Mouse (Mus musculus) stomach, embryonic 15.5 days (tissue): ENCODE measurements around the gene Tram2. TPM values are rescaled to one million over a fixed set of nuclear protein-coding genes. Genes with fewer than 3 reads are reported as not detected.

Source experiments
- ATAC-seq: fragments of 200-750 bp; cut with Nextera tagmentation; 2 replicates; pipeline ENCODE4 v1.8.0; 2017; ENCODE audit warnings: low read depth, moderate number of reproducible peaks, moderate TSS enrichment; ENCODE audit not compliant: insufficient read depth, low FRiP score
- H3K27ac ChIP-seq: fragments of 300-500 bp; sonication (generic); 2 replicates; pipeline ENCODE4 v1.5.1; 2015; ENCODE audit warnings: mild to moderate bottlenecking, inconsistent platforms
- H3K27me3 ChIP-seq: fragments of 300-500 bp; sonication (generic); replicated peaks from 2 replicates; pipeline ENCODE4 v1.6.1; 2015; ENCODE audit warnings: inconsistent platforms
- H3K36me3 ChIP-seq: fragments of 300-500 bp; sonication (generic); 2 replicates; pipeline ENCODE4 v1.6.1; 2015; ENCODE audit warnings: inconsistent platforms
- H3K4me1 ChIP-seq: fragments of 300-500 bp; sonication (generic); 2 replicates; pipeline ENCODE4 v1.6.1; 2015; ENCODE audit warnings: inconsistent platforms
- H3K4me2 ChIP-seq: fragments of 300-500 bp; sonication (generic); 2 replicates; pipeline ENCODE4 v1.6.1; 2015; ENCODE audit warnings: mild to moderate bottlenecking, inconsistent platforms
- H3K4me3 ChIP-seq: fragments of 300-500 bp; sonication (generic); replicated peaks from 2 replicates; pipeline ENCODE4 v1.5.1; 2015; ENCODE audit warnings: inconsistent platforms
- H3K9ac ChIP-seq: fragments of 300-500 bp; sonication (generic); 2 replicates; pipeline ENCODE4 v1.6.1; 2015; ENCODE audit warnings: inconsistent platforms
- H3K9me3 ChIP-seq: fragments of 300-500 bp; sonication (generic); 2 replicates; pipeline ENCODE4 v1.6.1; 2016; ENCODE audit warnings: inconsistent platforms
- WGBS: fragments of 180-500 bp; shearing (Covaris S2); methylation state at CpG from one replicate; pipeline ENCODE4 v1.1.7; 2015; 5-methylcytosine and 5-hydroxymethylcytosine counted together
- polyA plus RNA-seq: library from polyadenylated mRNA; unstranded; fragments of >200 nt; fragmentation: Nextera tagmentation; extraction: Ambion mirVana; gene quantifications from 2 replicates; pipeline ENCODE4 v1.2.1, GENCODE M21; 2015

Gene Tram2
- 5.7 and 6.3 TPM in 2 replicates for polyA plus RNA-seq

- Histone ChIP-seq H3K36me3 (no peaks in the 10 kb centered on the region), H3K4me2 (peak within 1 kb of the TSS; percentile 75), H3K27me3 (no peaks in the 10 kb centered on the region), H3K4me3 (peak within 1 kb of the TSS; percentile 71), H3K9ac (peak within 1 kb of the TSS; percentile 66), H3K4me1 (peaks cover 28% of the 10 kb centered on the region; the same call in 1 of the 2 replicates), H3K27ac (peak within 1 kb of the TSS; percentile 86), H3K9me3 (no peaks in the 10 kb centered on the region)
- WGBS = under 1% methylated on average over 43 of the region's 52 CpGs
- peak; percentile 93 for ATAC-seq
These were observed at the start of gene Tram2 for GRCm38 (mm10) chr1:21079217-21079773. Gene Tram2 (minus strand): TSS chr1:21079229.

- 67% methylated on average over 14 of the region's 14 CpGs for WGBS
- Histone ChIP-seq H3K4me3 (no peak overlapping the region), H3K27ac (no peak overlapping the region), H3K27me3 (no peaks in the 10 kb centered on the region), H3K4me2 (no peak overlapping the region), H3K4me1 (no peaks in the 10 kb centered on the region), H3K9me3 (no peaks in the 10 kb centered on the region), H3K36me3 (no peaks in the 10 kb centered on the region), H3K9ac (no peak overlapping the region)
- ATAC-seq = no peak
These were observed 45.8 kb upstream of the Tram2 start for GRCm38 (mm10) chr1:21124713-21125336.

GRCm38 (mm10) chr1:21103784-21104183 lies 24.8 kb upstream of the Tram2 start:
- H3K27ac ChIP-seq = no peak overlapping the region
- WGBS = 79% methylated on average over 4 of the region's 4 CpGs
- H3K4me2 ChIP-seq = no peak overlapping the region
- H3K27me3 ChIP-seq = no peaks in the 10 kb centered on the region
- H3K9me3 ChIP-seq = no peaks in the 10 kb centered on the region
- no peak overlapping the region for H3K9ac ChIP-seq
- H3K4me3 ChIP-seq = no peak overlapping the region
- no peak for ATAC-seq
- no peaks in the 10 kb centered on the region for H3K36me3 ChIP-seq
- H3K4me1 ChIP-seq = no peaks in the 10 kb centered on the region; the same call in 1 of the 2 replicates

GRCm38 (mm10) chr1:21101221-21102006 lies 22.4 kb upstream of the Tram2 start:
- no peaks in the 10 kb centered on the region for H3K27me3 ChIP-seq
- WGBS = 33% methylated on average over 15 of the region's 15 CpGs
- ATAC-seq = peak; percentile 57; the same call in 1 of the 2 replicates
- no peaks in the 10 kb centered on the region for H3K36me3 ChIP-seq
- H3K27ac ChIP-seq = no peak overlapping the region
- H3K9ac ChIP-seq = no peak overlapping the region
- H3K4me2 ChIP-seq = no peak overlapping the region
- no peaks in the 10 kb centered on the region; the same call in 1 of the 2 replicates for H3K4me1 ChIP-seq
- no peaks in the 10 kb centered on the region for H3K9me3 ChIP-seq
- no peak overlapping the region for H3K4me3 ChIP-seq

GRCm38 (mm10) chr1:21100726-21101125 lies 21.7 kb upstream of the Tram2 start:
- Histone ChIP-seq H3K9ac (no peak overlapping the region), H3K27ac (no peak overlapping the region), H3K36me3 (no peaks in the 10 kb centered on the region), H3K9me3 (no peaks in the 10 kb centered on the region), H3K27me3 (no peaks in the 10 kb centered on the region), H3K4me2 (no peak overlapping the region), H3K4me3 (no peak overlapping the region), H3K4me1 (no peaks in the 10 kb centered on the region; the same call in 1 of the 2 replicates)
- no peak for ATAC-seq
- WGBS = 83% methylated on average over 4 of the region's 4 CpGs

GRCm38 (mm10) chr1:21097001-21097989 lies 18.3 kb upstream of the Tram2 start:
- no peaks in the 10 kb centered on the region; the same call in 1 of the 2 replicates for H3K4me1 ChIP-seq
- 78% methylated on average over 23 of the region's 23 CpGs for WGBS
- ATAC-seq = no peak
- no peak overlapping the region for H3K4me3 ChIP-seq
- H3K9me3 ChIP-seq = no peaks in the 10 kb centered on the region
- H3K36me3 ChIP-seq = no peaks in the 10 kb centered on the region
- H3K27ac ChIP-seq = no peak overlapping the region
- H3K4me2 ChIP-seq = no peak overlapping the region
- H3K27me3 ChIP-seq = no peaks in the 10 kb centered on the region
- no peak overlapping the region for H3K9ac ChIP-seq

- Histone ChIP-seq H3K4me3 (no peak overlapping the region), H3K4me1 (0 out of 2 replicates have a peak, but pooled peaks cover under 1% of the 10 kb centered on the region), H3K9ac (no peak overlapping the region), H3K27me3 (no peaks in the 10 kb centered on the region), H3K36me3 (no peaks in the 10 kb centered on the region), H3K9me3 (no peaks in the 10 kb centered on the region), H3K4me2 (no peak overlapping the region), H3K27ac (no peak overlapping the region)
- no peak for ATAC-seq
- 53% methylated on average over 4 of the region's 4 CpGs for WGBS
These were observed 15.7 kb upstream of the Tram2 start for GRCm38 (mm10) chr1:21094644-21095215.

- Histone ChIP-seq H3K27me3 (no peaks in the 10 kb centered on the region), H3K9me3 (no peaks in the 10 kb centered on the region), H3K4me2 (no peak overlapping the region), H3K27ac (peak overlapping the region; percentile 48; the same call in 1 of the 2 replicates), H3K4me3 (no peak overlapping the region), H3K9ac (no peak overlapping the region), H3K4me1 (0 out of 2 replicates have a peak, but pooled peaks cover 3% of the 10 kb centered on the region), H3K36me3 (no peaks in the 10 kb centered on the region)
- WGBS = 43% methylated on average over 6 of the region's 6 CpGs
- no peak for ATAC-seq
These were observed 10.7 kb upstream of the Tram2 start for GRCm38 (mm10) chr1:21089661-21090117.

- Histone ChIP-seq H3K9me3 (no peaks in the 10 kb centered on the region), H3K27me3 (no peaks in the 10 kb centered on the region), H3K4me2 (no peak overlapping the region), H3K36me3 (no peaks in the 10 kb centered on the region), H3K9ac (no peak overlapping the region), H3K4me3 (no peak overlapping the region), H3K4me1 (0 out of 2 replicates have a peak, but pooled peaks cover 3% of the 10 kb centered on the region), H3K27ac (no peak overlapping the region)
- ATAC-seq = no peak
- WGBS = 79% methylated on average over 5 of the region's 5 CpGs
These were observed 7.3 kb upstream of the Tram2 start for GRCm38 (mm10) chr1:21086291-21086690.

- Histone ChIP-seq H3K4me1 (0 out of 2 replicates have a peak, but pooled peaks cover 2% of the 10 kb centered on the region), H3K4me2 (no peak overlapping the region), H3K36me3 (no peaks in the 10 kb centered on the region), H3K27ac (no peak overlapping the region), H3K4me3 (no peak overlapping the region), H3K9ac (no peak overlapping the region), H3K27me3 (no peaks in the 10 kb centered on the region), H3K9me3 (no peaks in the 10 kb centered on the region)
- WGBS = 87% methylated on average over 2 of the region's 2 CpGs
- ATAC-seq = no peak
These were observed 5.6 kb upstream of the Tram2 start for GRCm38 (mm10) chr1:21084661-21085060.

GRCm38 (mm10) chr1:21080362-21080761 lies 1.3 kb upstream of the Tram2 start:
- no peaks in the 10 kb centered on the region for H3K9me3 ChIP-seq
- WGBS = 87% methylated on average over 12 of the region's 12 CpGs
- no peak overlapping the region for H3K4me2 ChIP-seq
- no peak for ATAC-seq
- H3K9ac ChIP-seq = no peak overlapping the region
- no peaks in the 10 kb centered on the region for H3K27me3 ChIP-seq
- peaks cover 25% of the 10 kb centered on the region; the same call in 1 of the 2 replicates for H3K4me1 ChIP-seq
- no peak overlapping the region for H3K27ac ChIP-seq
- no peak overlapping the region for H3K4me3 ChIP-seq
- H3K36me3 ChIP-seq = no peaks in the 10 kb centered on the region
